Mouse (Mus musculus) stomach, postnatal 0 days (tissue): Measurements from ENCODE around the gene Ms4a8a.

Experiments
- CTCF ChIP-seq: IDR thresholded peaks from 2 replicates; pipeline ENCODE4 v1.5.1; 2016; ENCODE audit warnings: antibody characterized with exemption, low read depth, mild to moderate bottlenecking, moderate library complexity
- EP300 ChIP-seq: optimal IDR thresholded peaks from 2 replicates; pipeline ENCODE3; 2016; ENCODE audit warnings: antibody characterized with exemption

DNA sequence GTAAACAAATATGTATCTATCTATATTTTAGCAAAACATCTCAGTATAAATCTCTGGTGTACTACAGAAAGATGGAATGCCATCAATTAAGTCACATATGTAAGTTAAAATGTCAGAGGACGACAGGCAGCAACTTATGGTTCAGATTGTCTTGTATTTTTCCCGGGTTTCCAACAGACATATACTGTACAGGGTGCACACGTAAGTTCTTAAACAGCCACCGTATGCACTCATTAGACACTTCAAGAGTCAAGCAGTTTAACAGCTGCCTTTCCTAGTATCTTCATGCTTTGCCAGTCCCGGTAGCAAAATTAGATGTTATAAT lies 36.3 kb downstream of the Ms4a8a start:
- TF ChIP-seq CTCF = no peak
- no peak for TF ChIP-seq EP300
